Mouse (Mus musculus) adipocyte (in vitro differentiated cells): ENCODE data around the gene Cxcr2.

Source experiments
- DNase-seq: peaks from one replicate; pipeline ENCODE4 v3.0.0-alpha.2; 2016; ENCODE audit warnings: low spot score

Cxcr2 gene

DNA sequence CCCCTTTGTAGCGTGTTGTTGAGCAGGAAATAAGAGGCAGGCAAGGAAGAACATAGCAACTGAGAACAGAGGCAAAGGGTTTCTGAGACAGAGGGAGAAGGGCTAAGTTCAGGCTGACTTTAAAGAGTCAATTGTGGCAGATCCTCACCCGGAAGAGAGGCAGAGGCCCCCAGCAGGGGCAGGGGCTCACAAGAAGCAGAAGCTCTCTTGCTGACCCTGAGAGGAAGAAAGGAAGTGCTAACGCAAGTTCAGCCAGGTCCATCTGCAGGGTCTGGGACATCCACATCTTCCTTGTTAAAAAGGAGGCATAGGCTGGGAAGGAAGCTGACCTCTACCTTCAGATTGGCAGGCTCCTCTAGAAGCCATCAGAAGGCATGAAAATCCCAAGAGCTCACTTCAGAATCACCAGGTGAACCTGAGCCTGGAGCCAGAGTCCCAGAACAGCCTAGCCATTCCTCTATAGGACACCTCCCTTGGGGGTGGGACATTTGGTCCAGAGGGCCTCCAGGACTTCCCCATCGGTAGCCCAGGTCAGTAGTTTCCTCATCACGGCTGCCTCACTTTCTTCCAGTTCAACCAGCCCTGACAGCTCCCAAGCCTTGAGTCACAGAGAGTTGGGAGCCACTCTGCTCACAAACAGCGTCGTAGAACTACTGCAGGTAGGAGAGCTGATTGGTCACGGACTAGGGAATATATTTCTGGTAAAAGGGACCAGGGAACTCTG, at the start of gene Cxcr2:
Gene Cxcr2, plus strand, starts transcription at position 529 of the 724 bp plus-strand sequence.
- DNase-seq, result no peak

DNA sequence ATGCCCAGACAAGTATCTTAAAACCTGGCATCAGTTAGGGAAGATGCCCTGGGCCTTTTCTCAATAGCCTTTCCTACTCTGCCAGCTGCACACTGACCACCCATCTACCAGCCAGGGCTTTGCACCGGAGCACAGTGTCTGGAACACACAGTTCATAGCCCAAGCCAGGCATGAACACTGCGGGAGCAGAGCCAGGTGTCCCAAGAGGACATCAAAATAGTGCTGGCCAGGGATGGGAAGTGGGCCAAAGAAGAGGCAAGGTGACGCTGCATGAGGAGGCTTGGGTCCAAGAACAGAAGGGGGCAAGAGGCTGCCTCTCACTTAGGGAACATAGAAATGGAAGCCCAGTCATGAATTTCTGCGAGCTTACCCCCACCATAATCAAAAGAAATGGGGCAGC, 48.1 kb upstream of the Cxcr2 start:
- DNase-seq, result peak; percentile 87

DNA sequence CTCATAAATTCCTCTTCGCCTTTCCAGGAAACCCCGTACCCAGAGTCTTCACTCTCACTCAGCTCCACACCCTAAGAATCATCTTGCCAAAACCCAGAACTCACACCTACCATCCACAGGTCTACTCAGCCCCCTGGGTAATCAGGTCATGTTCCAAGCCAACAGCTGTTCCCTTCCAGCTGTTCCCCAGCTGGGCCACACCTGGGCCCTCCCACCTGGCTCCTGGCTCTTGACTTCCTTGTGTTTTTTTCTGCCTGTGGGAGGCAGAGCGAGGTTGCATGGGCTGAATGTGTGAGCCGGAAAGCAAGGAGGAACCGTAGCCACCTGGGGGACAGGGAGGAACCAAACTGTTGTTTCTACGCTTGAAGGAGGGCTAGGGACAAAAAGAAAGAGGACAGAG, 47.6 kb upstream of the Cxcr2 start:
- DNase-seq, result no peak

DNA sequence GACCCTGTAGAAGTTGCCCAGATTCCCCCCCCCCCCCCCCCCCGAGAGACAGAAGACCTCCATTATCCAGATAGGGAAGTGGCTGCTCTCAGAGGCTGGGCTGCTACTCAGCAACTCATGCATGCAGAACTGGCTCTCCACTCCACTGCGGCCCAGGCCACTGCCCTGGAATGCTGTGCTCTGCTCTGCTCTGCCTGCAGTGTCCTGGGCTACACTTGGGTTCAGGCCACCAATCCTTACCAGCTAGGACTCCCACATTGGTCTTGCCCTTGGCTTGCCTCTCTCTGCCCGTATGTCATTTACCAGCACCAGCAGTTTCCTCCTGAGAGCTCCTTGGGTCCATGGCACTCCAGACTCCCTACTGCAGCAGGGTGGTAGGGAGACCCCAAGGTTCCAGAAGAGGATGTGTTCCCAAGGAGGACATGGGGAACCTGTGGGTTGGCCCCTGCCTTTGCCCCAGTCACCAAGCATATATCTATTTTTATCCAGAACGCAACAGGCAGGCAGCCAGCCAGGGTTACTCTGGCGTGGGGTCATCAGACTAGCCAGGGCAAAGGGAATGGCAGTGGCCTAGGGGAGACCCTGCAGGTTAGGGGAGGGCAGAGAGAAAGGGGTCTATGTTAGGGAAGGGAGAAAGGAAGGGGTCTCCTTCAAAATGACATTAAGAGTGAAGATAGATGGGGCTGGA, 45.7 kb upstream of the Cxcr2 start:
- peak; percentile 79 for DNase-seq

DNA sequence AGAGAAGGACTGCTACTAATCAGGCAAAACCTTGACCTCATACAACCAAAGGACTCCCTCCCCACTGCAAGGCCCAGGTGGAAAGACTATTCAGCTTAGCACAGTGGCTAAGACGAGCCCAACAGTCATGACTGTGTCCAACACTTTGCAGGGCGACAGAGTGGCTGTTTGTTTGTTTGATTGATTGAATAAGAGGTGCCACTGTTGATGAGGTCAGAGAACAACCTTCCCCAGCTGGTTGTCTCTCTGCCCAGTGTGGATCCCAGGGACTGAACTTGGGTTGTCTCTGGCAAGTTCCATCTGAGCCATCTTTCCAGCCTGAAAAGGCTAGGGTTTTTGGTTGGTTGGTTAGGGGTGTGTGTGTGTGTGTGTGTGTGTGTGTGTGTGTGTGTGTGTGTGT, 44.1 kb upstream of the Cxcr2 start:
- DNase-seq, result peak; percentile 60

- DNase-seq, result peak; percentile 74
These were observed 42.7 kb upstream of the Cxcr2 start for GRCm38 (mm10) chr1:74110932-74111695.

DNA sequence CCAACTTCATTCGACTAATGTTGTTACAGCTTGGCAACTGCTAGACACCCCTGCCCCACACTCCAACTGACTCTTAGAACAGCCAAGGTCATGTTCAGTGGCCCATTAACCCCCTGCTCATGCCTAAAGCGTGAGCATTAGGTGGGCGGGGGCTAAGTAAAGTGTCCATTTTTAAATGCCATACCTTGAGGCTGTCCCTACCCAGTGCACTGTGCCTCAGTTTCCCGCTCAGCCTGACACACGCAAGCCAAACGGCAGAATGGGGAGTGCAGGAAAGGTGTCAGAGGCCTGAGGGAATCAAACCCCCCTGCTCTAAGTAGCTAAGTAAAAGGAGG, 42.1 kb upstream of the Cxcr2 start:
- DNase-seq, result no peak

- DNase-seq, result no peak
These were observed 40.7 kb upstream of the Cxcr2 start for GRCm38 (mm10) chr1:74113071-74113470.

- no peak for DNase-seq
These were observed 35.9 kb upstream of the Cxcr2 start for GRCm38 (mm10) chr1:74117876-74118275.

DNA sequence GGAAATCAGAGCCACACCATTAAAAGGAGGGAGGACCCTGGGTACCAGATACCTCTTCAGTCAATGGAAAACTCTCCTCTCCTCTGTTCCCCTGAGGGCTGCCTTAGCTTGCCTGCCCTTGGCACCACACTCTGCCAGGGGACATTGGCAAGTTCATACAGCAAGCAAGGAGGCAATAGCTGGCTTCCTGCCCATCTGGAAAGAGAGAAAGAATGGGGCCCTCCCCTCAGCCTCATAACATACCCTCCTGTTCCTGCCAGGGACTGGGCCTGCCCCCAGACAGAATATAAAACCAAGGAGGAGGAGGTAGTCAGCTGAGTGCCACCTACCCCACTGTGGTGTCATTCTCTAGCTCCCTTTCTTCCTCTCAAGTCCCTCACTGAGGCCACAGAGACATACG, 34.7 kb upstream of the Cxcr2 start:
- peak; percentile 84 for DNase-seq

DNA sequence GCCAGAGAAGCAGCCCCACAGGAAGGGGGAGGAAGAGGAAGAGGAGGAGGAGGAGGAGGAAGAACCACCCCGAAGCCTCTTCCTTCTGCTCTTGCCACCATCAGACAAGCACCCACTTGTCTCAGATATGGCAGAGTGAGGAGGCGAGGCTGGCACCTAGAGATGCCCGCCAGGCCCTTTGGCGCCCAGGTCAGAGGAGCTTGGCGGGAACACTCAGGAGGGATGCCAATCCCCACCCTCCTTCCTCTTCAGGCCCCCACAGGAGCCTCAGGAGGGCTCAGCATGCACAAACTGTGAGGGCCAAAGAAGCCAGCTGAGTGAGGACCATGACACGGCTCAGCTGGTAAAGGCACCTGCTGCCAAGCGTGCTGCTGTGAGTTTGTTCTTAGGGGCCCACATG, 32.7 kb upstream of the Cxcr2 start:
- DNase-seq, result no peak

DNA sequence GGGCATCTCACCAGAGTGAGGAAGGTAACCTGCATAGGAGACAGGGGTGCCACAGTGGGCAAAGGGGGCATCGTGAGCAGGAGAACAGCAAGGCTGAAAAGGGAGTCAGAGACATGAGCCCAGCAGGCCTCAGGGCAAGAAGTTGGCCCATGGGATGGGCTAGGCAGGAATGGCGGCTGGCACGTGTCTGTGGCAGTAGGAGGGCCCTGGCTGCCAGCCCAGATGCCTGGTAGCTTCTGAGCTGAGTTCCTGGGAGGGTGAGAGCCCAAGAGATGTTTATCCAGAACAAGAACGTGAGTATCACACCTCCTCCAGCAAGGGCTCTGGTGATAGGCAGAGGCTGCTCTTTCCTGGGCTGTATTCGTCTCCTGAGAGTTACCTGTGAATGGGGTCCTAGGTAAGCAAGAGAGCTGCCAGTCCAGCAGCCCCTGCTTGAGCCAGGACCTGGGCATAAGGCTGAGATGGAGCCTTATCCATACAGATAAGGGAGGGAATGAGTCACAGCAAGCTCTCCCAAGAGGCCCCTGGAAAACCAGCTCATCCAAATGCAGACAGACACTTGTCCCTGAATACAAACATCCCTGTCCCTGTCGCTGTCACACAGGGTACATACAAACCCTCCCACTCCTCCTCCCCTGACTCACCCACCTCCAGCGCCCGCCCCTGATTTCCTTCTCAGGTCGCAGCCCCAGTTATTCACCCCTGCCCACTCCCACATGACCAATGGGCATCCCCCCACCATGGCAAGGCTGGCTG, 31.8 kb upstream of the Cxcr2 start:
- peak; percentile 88 for DNase-seq

- no peak for DNase-seq
These were observed 30.6 kb upstream of the Cxcr2 start for GRCm38 (mm10) chr1:74123215-74123614.

- DNase-seq, result no peak
These were observed 29.5 kb upstream of the Cxcr2 start, which contains the start of gene Tns1 for GRCm38 (mm10) chr1:74124021-74124981. Gene Tns1, minus strand, starts transcription at chr1:74124449.

DNA sequence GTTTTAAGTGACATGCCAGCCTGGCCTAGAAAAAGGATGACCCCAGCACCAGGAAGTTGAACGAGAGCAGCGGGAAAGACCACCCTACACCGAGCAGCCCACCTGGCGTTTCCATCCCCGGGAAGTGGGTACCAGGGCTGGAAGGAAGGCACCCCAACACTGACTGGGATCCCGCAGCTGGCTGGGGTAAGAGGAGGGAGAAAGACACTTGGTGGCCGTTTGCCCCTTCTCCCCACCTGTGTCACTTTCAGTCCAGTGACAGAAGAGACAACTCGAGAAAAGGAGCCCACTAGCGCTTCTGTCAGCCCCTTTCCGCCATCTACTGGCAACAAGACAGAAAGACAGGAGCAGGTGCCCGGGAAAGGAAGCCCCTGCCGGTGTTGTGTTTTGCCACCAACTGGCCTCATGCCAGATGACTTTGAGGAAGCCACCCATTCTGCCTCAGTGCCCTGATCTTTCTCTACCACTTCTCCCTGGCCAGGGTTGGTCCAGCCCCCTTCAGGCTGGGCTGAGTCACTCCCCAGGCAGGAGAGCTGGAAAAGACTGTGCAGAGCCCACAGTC, 28.7 kb upstream of the Cxcr2 start, which contains the start of gene Rufy4:
Gene Rufy4, plus strand, starts transcription at position 551 of the 562 bp plus-strand sequence.
- DNase-seq, result peak; percentile 80

- peak; percentile 59 for DNase-seq
These were observed 22.7 kb upstream of the Cxcr2 start for GRCm38 (mm10) chr1:74130883-74131659.

- peak; percentile 50 for DNase-seq
These were observed 21.8 kb upstream of the Cxcr2 start for GRCm38 (mm10) chr1:74132011-74132410.

DNA sequence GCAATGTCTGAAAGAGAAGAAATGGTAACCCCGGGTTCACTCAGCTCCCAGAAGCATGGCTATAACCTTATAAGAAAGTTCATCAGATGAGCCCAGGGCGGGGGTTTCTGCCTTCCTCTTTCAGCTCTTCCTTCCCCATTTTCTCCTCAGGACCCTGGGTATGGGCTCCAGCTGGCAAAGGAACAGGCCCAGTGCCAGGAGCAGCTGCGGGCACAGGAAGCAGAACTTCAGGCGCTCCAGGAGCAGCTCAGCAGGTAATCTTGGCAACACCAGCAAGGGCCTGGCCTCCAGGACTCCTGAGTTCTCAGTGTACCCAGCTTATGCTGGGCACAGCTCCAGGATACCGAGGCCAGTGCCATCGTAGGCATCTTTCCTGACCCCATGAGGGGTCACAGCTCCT, 19.8 kb upstream of the Cxcr2 start:
- no peak for DNase-seq

GRCm38 (mm10) chr1:74135326-74135950, 18.4 kb upstream of the Cxcr2 start:
- no peak for DNase-seq
